Mouse (Mus musculus): ENCODE results near the gene Vmn1r71. TPM values are rescaled to one million over a fixed set of nuclear protein-coding genes. Genes with fewer than 3 reads are reported as not detected.

Gene Vmn1r71
- total RNA-seq (2023): not detected in 2 replicates

GRCm38 (mm10) chr7:10754264-10754663, at the start of gene Vmn1r71:
Gene Vmn1r71, minus strand, starts transcription at chr7:10754364.

Other genes with a start within 250 kb of the Vmn1r71 start
- not detected in 2 replicates for gene Vmn1r68, start 195.9 kb downstream of the Vmn1r71 start, total RNA-seq (2023)
- gene Vmn1r69, start 140.7 kb downstream of the Vmn1r71 start, total RNA-seq (2023): not detected in 2 replicates
- not detected in 2 replicates for gene Vmn1r70, start 122.8 kb downstream of the Vmn1r71 start, total RNA-seq (2023)
- not detected in 2 replicates for gene Nlrp4b, start 66.6 kb downstream of the Vmn1r71 start, total RNA-seq (2023)
- gene Zscan4b, start 150.7 kb upstream of the Vmn1r71 start, total RNA-seq (2023): not detected in 2 replicates